Mouse (Mus musculus) heart, embryonic 10.5 days (tissue): Measurements from ENCODE around the gene Avpi1. TPM values are rescaled to one million over a fixed set of nuclear protein-coding genes. Genes with fewer than 3 reads are reported as not detected.
A peak's percentile ranks its signal among the peaks of the same experiment; 100 is the strongest.

Experiments used
- DNase-seq: peaks from one replicate; pipeline ENCODE4 v3.0.0-alpha.2; 2017; ENCODE audit warnings: low spot score
- H3K27ac ChIP-seq: fragments of 300-500 bp; sonication (generic); 2 replicates; pipeline ENCODE4 v1.5.1; 2016; ENCODE audit warnings: mild to moderate bottlenecking
- H3K27me3 ChIP-seq: fragments of 300-500 bp; sonication (generic); 2 replicates; pipeline ENCODE4 v1.6.1; 2016; ENCODE audit warnings: mild to moderate bottlenecking; ENCODE audit not compliant: poor library complexity, insufficient read depth, severe bottlenecking
- H3K36me3 ChIP-seq: fragments of 300-500 bp; sonication (generic); 2 replicates; pipeline ENCODE4 v1.6.1; 2016; ENCODE audit warnings: mild to moderate bottlenecking, moderate library complexity
- H3K4me1 ChIP-seq: fragments of 300-500 bp; sonication (generic); 2 replicates; pipeline ENCODE4 v1.6.1; 2016; ENCODE audit warnings: mild to moderate bottlenecking
- H3K4me3 ChIP-seq: fragments of 300-500 bp; sonication (generic); 2 replicates; pipeline ENCODE4 v1.5.1; 2016; ENCODE audit warnings: mild to moderate bottlenecking, moderate library complexity
- H3K9me3 ChIP-seq: fragments of 300-500 bp; sonication (generic); 2 replicates; pipeline ENCODE4 v1.6.1; 2016; ENCODE audit warnings: mild to moderate bottlenecking, moderate library complexity
- WGBS: fragments of 180-500 bp; shearing (Covaris S2); methylation state at CpG from one replicate; pipeline ENCODE4 v1.1.7; 2016; 5-methylcytosine and 5-hydroxymethylcytosine counted together
- polyA plus RNA-seq: library from polyadenylated mRNA; unstranded; fragments of >200 nt; fragmentation: Nextera tagmentation; extraction: Ambion mirVana; gene quantifications from 2 replicates; pipeline ENCODE4 v1.2.1, GENCODE M21; 2016

Gene Avpi1
- polyA plus RNA-seq, 1 experiment from 2014 or later, result 29.0 TPM

DNA sequence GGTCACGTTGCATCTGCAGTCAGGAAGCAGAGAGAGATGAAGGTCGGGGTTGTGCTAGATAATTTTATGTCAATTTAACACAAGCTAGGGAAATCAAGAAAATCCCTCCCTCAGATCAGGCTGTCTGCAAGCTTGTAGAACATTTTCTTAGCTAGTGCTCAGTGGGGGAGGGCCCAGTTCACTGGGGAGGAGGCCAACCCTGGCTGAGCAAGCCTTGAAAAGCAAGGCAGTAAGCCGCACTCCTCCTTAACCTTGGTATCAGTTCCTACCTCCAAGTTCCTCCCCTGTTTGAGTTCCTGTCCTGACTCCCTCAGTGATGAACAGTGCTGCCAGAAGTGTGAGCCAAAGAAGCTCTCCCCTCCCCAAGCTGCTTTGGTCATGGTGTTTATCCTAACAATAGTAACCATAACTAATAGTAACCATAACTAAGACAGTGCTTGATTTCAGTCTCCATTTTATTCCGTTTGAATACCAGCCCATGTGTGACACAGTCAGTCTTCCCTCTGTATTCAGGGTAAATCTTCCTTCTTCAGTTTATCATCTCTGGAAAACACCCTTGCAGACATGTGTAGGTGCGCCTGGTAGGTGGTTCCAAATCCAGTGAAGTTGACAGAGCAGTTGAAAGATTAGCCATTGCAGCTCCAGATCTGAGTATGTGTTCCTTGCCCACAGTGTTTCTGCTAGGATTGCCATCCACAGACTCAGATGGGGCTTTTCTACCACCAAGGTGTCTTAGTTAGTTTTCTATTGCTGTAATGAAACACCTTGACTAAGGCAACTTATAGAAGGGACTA, 11.1 kb upstream of the Avpi1 start:
- no peak for DNase-seq
- WGBS, result 77% methylated on average over 5 of the region's 5 CpGs
- H3K27ac ChIP-seq, result no peak overlapping the region
- H3K36me3 ChIP-seq, result no peaks in the 10 kb centered on the region
- no peaks in the 10 kb centered on the region for H3K27me3 ChIP-seq
- H3K4me1 ChIP-seq, result no peaks in the 10 kb centered on the region
- no peaks in the 10 kb centered on the region for H3K9me3 ChIP-seq
- H3K4me3 ChIP-seq, result no peak overlapping the region

DNA sequence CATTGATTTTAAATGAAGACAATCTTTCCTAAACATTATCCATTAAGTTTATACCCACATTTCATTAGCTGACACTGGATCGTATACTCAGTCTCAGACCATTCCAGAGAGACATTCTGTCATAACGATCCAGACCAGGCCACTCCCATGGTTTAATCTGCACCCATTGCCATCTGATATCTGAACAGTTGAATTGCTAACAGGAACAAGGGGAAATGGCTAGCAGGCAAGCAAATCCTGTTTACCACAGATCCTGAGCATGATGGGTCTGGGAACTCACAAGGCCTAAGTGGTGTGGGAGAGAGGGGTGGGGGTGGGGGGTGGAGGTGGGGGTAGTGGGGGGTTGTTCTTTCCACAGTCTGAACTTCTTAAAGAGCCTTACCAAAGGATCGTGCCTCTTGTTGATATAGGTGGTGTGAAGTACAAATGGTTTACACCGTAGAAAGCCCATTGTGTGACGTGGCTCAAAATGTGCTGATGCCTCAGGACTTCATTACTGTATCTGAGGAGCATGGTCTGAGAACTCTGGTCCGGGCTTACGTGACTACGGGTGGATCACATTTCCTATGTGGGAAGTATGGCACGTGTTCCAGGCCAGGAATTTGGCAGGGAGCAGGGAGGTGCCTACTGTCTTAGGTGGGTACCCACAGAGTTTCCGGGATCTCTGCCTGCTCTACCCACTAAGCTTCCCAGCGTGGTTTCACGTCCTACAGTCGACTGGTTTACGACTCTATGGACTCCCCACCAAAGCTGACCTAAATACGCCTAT, 9.8 kb upstream of the Avpi1 start:
- no peaks in the 10 kb centered on the region for H3K36me3 ChIP-seq
- no peaks in the 10 kb centered on the region for H3K4me1 ChIP-seq
- no peaks in the 10 kb centered on the region for H3K27me3 ChIP-seq
- 84% methylated on average over 15 of the region's 15 CpGs for WGBS
- no peak for DNase-seq
- H3K4me3 ChIP-seq, result no peak overlapping the region
- no peak overlapping the region for H3K27ac ChIP-seq
- H3K9me3 ChIP-seq, result no peaks in the 10 kb centered on the region

DNA sequence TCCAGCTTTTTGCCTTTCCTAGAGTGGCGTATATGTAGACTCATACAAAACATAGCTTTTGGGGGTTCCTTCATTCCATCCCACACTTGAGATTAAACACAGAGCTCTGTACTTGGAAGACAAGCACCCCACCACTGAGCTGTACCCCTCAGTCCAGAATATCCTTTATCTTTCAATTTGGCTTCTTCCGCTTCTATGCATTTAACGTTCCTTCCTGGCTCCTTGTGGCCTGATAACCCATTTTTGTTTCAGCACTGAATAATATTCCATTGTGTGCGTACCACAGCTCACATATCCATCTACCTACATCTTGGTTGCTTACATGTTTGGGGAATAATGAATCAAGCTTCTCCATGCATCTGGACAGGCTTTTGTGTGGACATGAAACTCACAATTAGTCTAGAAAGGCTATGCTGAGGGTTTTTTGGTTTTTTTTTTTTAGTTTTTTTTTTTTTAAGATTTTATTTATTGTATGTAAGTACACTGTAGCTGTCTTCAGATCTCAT, 8.4 kb upstream of the Avpi1 start:
- Histone ChIP-seq H3K4me1 (no peaks in the 10 kb centered on the region), H3K27me3 (no peaks in the 10 kb centered on the region), H3K36me3 (no peaks in the 10 kb centered on the region), H3K27ac (no peak overlapping the region), H3K9me3 (no peaks in the 10 kb centered on the region), H3K4me3 (no peak overlapping the region)
- DNase-seq, result no peak
- WGBS, result 87% methylated on average over 4 of the region's 4 CpGs

DNA sequence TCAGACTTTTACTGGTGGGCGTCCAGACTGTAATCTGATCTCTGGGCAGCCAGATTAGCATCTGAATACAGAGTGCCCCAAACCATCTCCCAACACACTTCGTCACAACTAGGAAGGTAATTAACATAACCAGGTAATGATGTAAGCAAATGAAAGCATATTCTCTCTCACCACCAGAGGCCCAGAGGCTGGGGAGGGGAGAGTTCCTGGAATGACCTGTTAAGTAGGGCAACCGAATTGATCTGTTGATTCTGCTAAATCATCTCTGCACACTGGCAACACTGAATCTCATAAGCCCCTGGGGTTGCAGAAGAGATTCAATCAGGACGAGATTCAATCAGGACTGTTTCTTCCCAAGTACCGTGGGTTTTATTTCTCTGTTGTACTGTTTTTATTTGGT, 7.3 kb upstream of the Avpi1 start:
- no peaks in the 10 kb centered on the region for H3K4me1 ChIP-seq
- 39% methylated on average over 5 of the region's 5 CpGs for WGBS
- H3K4me3 ChIP-seq, result no peak overlapping the region
- no peaks in the 10 kb centered on the region for H3K9me3 ChIP-seq
- H3K36me3 ChIP-seq, result no peaks in the 10 kb centered on the region
- no peak overlapping the region for H3K27ac ChIP-seq
- H3K27me3 ChIP-seq, result no peaks in the 10 kb centered on the region
- no peak for DNase-seq

DNA sequence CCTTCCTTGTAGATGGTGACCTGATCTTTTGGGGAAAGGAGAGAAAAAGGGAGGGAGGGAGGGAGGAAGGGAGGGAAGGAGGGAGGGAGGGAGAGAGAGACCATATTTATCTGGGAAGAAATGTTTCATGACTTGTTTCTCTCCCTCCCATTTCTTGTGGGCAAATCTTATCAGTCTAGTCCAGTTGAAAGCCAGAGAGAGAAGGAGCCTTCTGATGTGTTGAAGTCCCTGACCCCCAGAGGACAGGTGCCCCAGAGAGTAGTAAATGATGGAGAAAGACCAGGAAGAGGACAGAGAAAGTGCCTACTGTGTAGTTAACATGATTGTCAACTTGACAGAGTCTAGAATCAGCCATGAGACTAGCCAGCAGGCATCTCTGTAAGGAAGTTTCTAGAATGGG, 6.2 kb upstream of the Avpi1 start:
- Histone ChIP-seq H3K27ac (no peak overlapping the region), H3K4me3 (no peak overlapping the region), H3K36me3 (no peaks in the 10 kb centered on the region), H3K27me3 (no peaks in the 10 kb centered on the region), H3K4me1 (peaks cover 4% of the 10 kb centered on the region; the same call in 1 of the 2 replicates), H3K9me3 (no peaks in the 10 kb centered on the region)
- no peak for DNase-seq

DNA sequence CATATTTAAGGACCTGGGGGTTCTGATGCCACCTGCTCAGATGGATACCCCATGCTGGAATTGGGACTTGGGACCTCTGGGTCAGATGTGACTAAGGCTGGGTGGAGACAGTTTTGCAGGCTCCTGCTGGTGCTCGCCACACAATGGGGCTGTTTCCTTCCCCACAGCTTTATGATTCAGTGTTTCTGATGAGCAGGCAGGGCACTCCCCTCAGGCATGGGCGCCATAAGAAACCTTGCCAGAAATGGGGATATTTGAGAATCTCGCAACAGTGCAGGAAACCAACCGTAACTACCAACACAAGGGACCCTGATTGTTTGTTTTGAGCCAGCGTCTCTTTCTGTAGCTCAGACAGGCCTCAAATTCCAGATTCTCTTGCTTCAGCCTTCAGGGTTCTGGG, 2.2 kb upstream of the Avpi1 start:
- Histone ChIP-seq H3K36me3 (no peaks in the 10 kb centered on the region), H3K27ac (no peak overlapping the region), H3K4me1 (peaks cover 28% of the 10 kb centered on the region), H3K4me3 (no peak overlapping the region), H3K27me3 (no peaks in the 10 kb centered on the region), H3K9me3 (no peaks in the 10 kb centered on the region)
- WGBS, result 76% methylated on average over 5 of the region's 5 CpGs
- no peak for DNase-seq

DNA sequence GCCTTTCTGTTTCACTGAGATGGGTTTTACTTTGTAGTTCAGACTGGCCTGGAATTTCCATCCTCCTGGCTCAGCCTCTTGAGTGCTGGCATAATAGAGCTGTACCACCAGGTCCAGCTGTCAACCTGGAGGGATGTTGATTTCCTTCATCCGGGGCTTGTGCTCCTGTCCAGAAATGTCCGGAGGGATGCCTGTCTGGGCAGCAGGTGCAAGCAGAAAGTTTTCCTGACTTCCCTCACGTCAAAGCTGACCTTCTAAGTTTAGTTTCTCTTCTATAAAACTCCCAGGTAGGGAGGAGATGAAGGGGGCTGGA, 1.4 kb upstream of the Avpi1 start:
- Histone ChIP-seq H3K36me3 (no peaks in the 10 kb centered on the region), H3K4me3 (no peak overlapping the region), H3K27ac (peak overlapping the region; percentile 91; the same call in 1 of the 2 replicates), H3K4me1 (peaks cover 34% of the 10 kb centered on the region), H3K9me3 (no peaks in the 10 kb centered on the region), H3K27me3 (no peaks in the 10 kb centered on the region)
- 74% methylated on average over 3 of the region's 3 CpGs for WGBS
- DNase-seq, result no peak

DNA sequence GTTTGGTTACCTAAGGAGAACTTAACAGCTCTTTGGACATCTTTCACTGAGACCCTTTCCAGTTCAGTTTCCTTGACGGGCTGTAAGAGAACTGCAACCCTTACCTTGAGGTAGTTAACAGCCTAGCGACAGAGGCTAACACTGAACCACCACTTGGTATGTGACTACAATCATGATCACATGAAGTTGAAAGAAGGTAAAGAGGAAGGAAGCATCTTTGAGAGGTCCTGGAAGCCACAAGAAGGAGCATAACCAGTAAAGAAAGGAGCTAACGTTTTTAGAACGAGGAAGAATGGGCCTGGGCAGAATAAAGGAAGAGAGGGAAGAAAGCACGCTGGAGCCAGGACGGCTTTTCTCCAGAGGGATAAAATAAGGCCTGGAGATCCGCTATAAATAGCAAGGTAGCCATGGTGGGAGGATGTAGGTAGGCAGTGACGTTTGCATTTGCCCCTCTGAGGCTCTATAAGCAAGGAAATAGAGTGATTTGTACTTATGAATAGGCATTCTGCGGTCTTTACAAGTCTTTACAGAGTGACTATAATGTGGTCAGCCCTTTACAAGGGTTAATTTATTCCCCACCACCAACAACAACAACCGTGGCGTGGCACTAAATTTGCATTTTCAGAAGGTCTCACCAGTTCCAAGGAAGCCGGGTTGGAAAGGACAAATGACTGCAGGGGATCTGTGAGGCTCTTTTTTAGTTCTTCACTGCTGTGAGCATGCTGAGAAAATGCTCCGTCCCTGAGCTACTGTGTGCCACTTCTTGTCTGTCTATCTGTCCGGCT, 842 bp upstream of the Avpi1 start:
- no peaks in the 10 kb centered on the region for H3K27me3 ChIP-seq
- DNase-seq, result no peak
- H3K9me3 ChIP-seq, result no peaks in the 10 kb centered on the region
- 32% methylated on average over 14 of the region's 14 CpGs for WGBS
- peaks cover 34% of the 10 kb centered on the region for H3K4me1 ChIP-seq
- peak overlapping the region; percentile 91 for H3K27ac ChIP-seq
- peak overlapping the region; percentile 78 for H3K4me3 ChIP-seq
- peaks cover 2% of the 10 kb centered on the region; the same call in 1 of the 2 replicates for H3K36me3 ChIP-seq

DNA sequence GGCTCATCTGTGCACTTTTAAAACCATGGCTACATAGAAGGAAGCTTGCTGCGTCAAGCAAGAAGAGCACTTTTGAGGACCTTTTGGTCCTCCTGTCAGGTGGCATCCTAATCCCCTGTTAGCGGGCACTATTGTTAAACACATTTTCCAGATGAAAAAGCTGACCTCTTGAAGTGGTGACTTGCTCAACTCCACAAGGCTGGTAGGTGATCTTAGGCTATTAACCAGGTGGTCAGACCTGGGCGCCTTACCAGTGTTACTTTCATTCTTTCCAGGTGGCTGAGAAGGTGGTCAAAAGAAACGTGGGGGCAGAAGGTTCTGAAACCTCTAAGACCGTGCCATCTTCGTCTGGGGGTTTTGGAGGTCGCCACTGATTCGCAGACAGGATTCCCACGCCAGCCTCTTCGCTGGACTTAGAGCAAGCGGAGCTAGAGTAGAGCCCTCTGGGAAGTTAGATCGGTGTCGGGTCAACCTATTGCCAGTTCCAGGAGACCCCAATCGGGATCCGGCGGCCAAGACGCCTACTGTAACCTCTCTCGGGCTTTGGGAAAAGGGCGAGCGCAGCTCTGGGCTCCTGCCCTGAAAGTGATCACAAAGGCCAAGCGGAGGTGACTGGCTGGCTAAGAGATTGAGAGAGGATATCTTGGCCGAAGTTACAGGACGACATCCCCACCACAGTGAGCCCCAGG, 663 bp downstream of the Avpi1 start:
- no peak for DNase-seq
- WGBS, result 4% methylated on average over 23 of the region's 23 CpGs
- peaks cover 34% of the 10 kb centered on the region for H3K4me1 ChIP-seq
- H3K27ac ChIP-seq, result peak overlapping the region; percentile 91
- no peaks in the 10 kb centered on the region for H3K27me3 ChIP-seq
- peak overlapping the region; percentile 78 for H3K4me3 ChIP-seq
- H3K9me3 ChIP-seq, result no peaks in the 10 kb centered on the region
- H3K36me3 ChIP-seq, result peaks cover 16% of the 10 kb centered on the region

DNA sequence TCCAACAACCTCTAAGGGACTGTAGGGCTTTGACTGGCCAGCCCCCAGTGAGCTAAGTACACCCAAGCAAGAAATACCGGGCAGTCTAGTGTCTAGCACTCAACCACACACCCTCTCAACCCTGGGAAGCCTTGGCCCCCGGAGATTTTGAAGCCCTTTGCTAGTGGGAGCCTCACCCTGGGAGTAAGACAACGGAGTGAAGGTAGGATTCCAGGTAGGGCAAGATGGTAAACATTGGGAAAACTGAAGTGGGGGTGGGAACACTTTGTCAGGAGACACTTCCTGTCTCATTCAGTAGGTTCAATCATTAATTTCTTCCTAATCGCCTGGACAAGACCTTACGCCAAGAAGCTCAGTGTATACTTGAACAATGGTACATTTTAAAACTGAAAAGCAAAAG, 1.8 kb downstream of the Avpi1 start:
- WGBS, result 86% methylated on average over 5 of the region's 5 CpGs
- Histone ChIP-seq H3K27ac (no peak overlapping the region; the same call in 1 of the 2 replicates), H3K9me3 (no peaks in the 10 kb centered on the region), H3K4me3 (no peak overlapping the region), H3K27me3 (no peaks in the 10 kb centered on the region), H3K4me1 (peaks cover 34% of the 10 kb centered on the region), H3K36me3 (peaks cover 27% of the 10 kb centered on the region)
- no peak for DNase-seq

DNA sequence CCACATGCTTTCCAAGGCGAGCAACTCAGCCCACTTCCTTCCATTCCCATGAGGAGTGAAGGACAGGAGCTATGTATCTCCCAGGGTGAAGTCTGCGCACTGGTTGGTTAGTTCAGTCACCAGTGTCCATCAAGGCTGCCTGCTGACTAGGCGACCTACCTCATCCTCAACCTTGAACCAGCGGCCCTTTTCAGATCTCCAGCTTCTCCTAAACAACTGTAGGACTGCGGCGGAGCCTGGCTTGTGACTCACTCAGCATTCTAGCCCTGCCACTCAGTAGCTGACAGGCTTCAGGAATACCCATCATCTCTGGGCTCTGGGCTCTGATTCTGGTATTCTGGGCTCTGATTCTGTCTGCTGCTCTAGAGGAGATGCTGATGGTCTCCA, 2.6 kb downstream of the Avpi1 start:
- WGBS, result 85% methylated on average over 6 of the region's 6 CpGs
- H3K9me3 ChIP-seq, result no peaks in the 10 kb centered on the region
- H3K4me3 ChIP-seq, result no peak overlapping the region
- no peak for DNase-seq
- H3K4me1 ChIP-seq, result peaks cover 34% of the 10 kb centered on the region
- H3K27ac ChIP-seq, result peak overlapping the region; percentile 33
- H3K36me3 ChIP-seq, result peaks cover 35% of the 10 kb centered on the region
- no peaks in the 10 kb centered on the region for H3K27me3 ChIP-seq

DNA sequence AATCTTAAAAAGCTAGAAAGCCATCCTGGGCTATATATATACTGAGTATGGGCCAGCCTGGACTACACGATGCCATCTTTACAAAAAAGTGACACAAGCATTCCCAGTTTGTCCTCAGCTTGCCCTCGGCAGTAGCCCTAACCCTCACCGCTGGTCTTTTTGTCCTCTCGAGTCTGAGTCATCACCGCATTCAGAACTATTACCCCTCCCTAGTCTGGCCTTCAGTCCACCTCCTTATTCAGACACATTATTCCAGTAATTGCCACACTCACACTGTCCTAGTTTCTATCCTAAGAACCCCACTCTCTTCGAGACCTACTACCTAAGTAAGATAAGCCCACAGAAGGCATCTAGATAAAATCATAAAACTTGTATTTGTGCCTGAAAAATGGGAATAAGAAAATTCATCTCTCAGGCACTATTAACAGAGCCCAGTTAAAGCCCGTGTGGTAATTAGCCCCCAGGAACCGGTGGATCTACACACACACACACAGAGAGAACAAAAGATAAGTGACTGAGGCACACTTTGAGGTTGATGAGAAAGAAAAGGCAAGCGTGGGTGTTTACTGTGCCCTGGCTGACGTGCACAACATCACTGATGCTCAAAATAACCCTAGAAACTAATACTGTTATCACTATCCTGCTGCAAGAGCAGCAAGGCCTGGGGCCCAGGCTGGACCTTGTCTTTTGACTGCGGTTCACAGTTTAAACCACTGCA, 3.2 kb downstream of the Avpi1 start:
- peaks cover 40% of the 10 kb centered on the region for H3K36me3 ChIP-seq
- peak overlapping the region; percentile 33 for H3K27ac ChIP-seq
- no peak for DNase-seq
- H3K4me1 ChIP-seq, result peaks cover 34% of the 10 kb centered on the region
- WGBS, result 69% methylated on average over 11 of the region's 11 CpGs
- H3K27me3 ChIP-seq, result no peaks in the 10 kb centered on the region
- H3K9me3 ChIP-seq, result no peaks in the 10 kb centered on the region
- H3K4me3 ChIP-seq, result no peak overlapping the region
